In genomic region chr10:122886916-122887527, GRCm38 (mm10) we compare ENCODE assay signal across 8 mouse cellular contexts.
DNase-seq lines count a peak whose midpoint lies in the region; ATAC-seq and TF ChIP-seq lines count a peak whose summit lies in the region.

No protein-coding gene starts in this region.

- H3K4me3 ChIP-seq in gastrocnemius, adult 2 months: peak overlapping the region; percentile 68
- H3K4me3 ChIP-seq in heart, embryonic 16.5 days (ENCODE audit: low read length): no peak overlapping the region
- peak overlapping the region; percentile 42 for H3K4me3 ChIP-seq in midbrain, embryonic 10.5 days

- peak overlapping the region; percentile 63; the same call in 1 of the 2 replicates for H3K4me2 ChIP-seq in heart, embryonic 16.5 days (ENCODE audit: low read depth, low read length)

- no peak for DNase-seq in gastrocnemius, adult 2 months
- no peak for DNase-seq in gastrocnemius, postnatal 14 days
- peak; percentile 52 for DNase-seq in NIH3T3 (ENCODE audit: low read depth)
- no peak for DNase-seq in midbrain, embryonic 10.5 days (ENCODE audit: low spot score)
- no peak for DNase-seq in T-cell, adult 2 months (ENCODE audit: low spot score)
- no peak for DNase-seq in right cerebral cortex, postnatal 25 days
- DNase-seq in cerebellum, postnatal 36 days: no peak

- no peak for ATAC-seq in heart, embryonic 16.5 days (replicated peaks; ENCODE audit: extremely low read depth, insufficient read depth, low FRiP score)

- no peaks in the 10 kb centered on the region for H3K9me3 ChIP-seq in heart, embryonic 16.5 days (replicated peaks; ENCODE audit: control insufficient read depth, low read length)
- H3K9me3 ChIP-seq in midbrain, embryonic 10.5 days (replicated peaks): no peaks in the 10 kb centered on the region

- no peaks in the 10 kb centered on the region for H3K36me3 ChIP-seq in heart, embryonic 16.5 days (ENCODE audit: control insufficient read depth, insufficient read depth)
- no peaks in the 10 kb centered on the region for H3K36me3 ChIP-seq in midbrain, embryonic 10.5 days

- no peak for TF ChIP-seq CTCF in gastrocnemius, adult 2 months (IDR thresholded peaks at IDR 0.05)

- WGBS in heart, embryonic 16.5 days: 66% methylated on average over 14 of the region's 14 CpGs
- 57% methylated on average over 14 of the region's 14 CpGs for WGBS in midbrain, embryonic 10.5 days

- H3K4me1 ChIP-seq in heart, embryonic 16.5 days (ENCODE audit: control insufficient read depth, insufficient read depth, low read length): peaks cover 50% of the 10 kb centered on the region
- H3K4me1 ChIP-seq in midbrain, embryonic 10.5 days: peaks cover 55% of the 10 kb centered on the region

- H3K27me3 ChIP-seq in heart, embryonic 16.5 days (ENCODE audit: control insufficient read depth, insufficient read depth, low read length): no peaks in the 10 kb centered on the region
- no peaks in the 10 kb centered on the region for H3K27me3 ChIP-seq in midbrain, embryonic 10.5 days (ENCODE audit: low read depth, poor library complexity, severe bottlenecking)

- peak overlapping the region; percentile 81 for H3K27ac ChIP-seq in gastrocnemius, adult 2 months
- peak overlapping the region; percentile 77 for H3K27ac ChIP-seq in heart, embryonic 16.5 days (ENCODE audit: low read length)
- H3K27ac ChIP-seq in midbrain, embryonic 10.5 days (replicated peaks): peak overlapping the region; percentile 91

- intact Hi-C loops in gastrocnemius, adult 2 months (cut with DNase I): no loop called here
- intact Hi-C loops in gastrocnemius, postnatal 14 days (cut with DNase I; ENCODE audit: low total_unique reads): loop anchor here (10.0 kb wide), 1 partner anchor 62 kb away; no protein-coding TSS in a partner anchor

- peak overlapping the region; percentile 73 for H3K9ac ChIP-seq in heart, embryonic 16.5 days (ENCODE audit: low read length)
